Mouse (Mus musculus): ENCODE results near the gene Rusc2.

DNA sequence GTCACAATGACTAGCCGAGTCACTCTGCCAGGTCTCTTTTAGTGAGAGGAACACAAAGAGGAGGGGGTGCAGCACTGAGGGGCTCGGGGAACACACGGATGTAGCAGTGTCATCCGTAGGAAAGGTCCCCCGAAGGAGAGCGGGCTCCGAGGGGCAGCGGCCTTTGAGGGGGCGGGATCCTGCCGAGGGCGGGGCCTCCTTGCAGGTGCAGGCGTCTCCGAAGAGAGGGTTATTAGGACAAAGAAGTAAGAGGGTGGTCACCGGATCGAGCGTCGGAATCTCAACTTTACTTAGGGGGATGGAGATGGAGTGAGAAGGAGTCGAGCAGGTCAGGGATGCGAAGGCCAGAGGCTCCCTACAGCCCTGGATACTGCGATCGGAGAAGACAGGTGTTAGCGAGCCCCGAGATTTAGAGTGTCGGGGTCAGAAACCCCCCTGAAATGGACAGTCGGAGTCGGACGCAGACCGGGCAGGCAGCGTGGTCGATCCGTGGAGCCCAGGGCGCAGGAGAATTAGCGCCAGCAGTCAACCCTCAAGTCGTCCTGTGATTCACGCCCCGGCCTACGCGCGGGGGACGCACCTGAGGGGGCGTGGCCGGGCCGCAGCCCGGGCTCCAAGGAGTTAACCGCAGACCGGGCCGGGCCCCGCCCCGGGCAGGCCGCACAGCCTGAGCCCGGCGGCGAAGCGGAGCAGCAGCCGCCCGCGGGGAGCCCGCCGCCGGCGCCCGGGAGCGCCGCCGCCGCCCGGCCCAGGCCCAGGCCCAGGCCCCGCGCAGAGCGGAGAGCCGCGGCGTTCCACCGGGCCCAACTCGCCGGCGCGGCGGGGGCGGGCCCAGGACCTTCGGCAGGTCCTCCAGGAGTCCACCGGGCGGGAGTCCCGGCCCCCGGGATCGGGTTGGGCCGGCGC is 60.9 kb downstream of the Rusc2 start:
- TF ChIP-seq CTCF (IDR thresholded peaks at IDR 0.05) (no peak), EP300 (IDR thresholded peaks at IDR 0.05) (no peak)

All from lung, postnatal 0 days (tissue).